Mouse (Mus musculus) heart, embryonic 11.5 days (tissue): ENCODE data around the gene Glb1. TPM values are rescaled to one million over a fixed set of nuclear protein-coding genes. Genes with fewer than 3 reads are reported as not detected.
A peak's percentile ranks its signal among the peaks of the same experiment; 100 is the strongest.
"Not testable (repeated sequence)": the region's sequence is repeated elsewhere in the genome, so short reads cannot be mapped to it uniquely, and the experiment has no call there.

Source experiments
- ATAC-seq: fragments of 200-750 bp; cut with Nextera tagmentation; replicated peaks from 2 replicates; pipeline ENCODE4 v1.8.0; 2017; ENCODE audit warnings: moderate library complexity; ENCODE audit not compliant: insufficient number of reproducible peaks, low FRiP score, low TSS enrichment
- H3K27ac ChIP-seq: fragments of 300-500 bp; sonication (generic); 2 replicates; pipeline ENCODE4 v1.5.1; 2014; ENCODE audit warnings: mild to moderate bottlenecking, low read depth, low read length
- H3K27me3 ChIP-seq: fragments of 300-500 bp; sonication (generic); 2 replicates; pipeline ENCODE4 v1.6.1; 2014; ENCODE audit warnings: mild to moderate bottlenecking, low read length, mixed read lengths; ENCODE audit not compliant: control insufficient read depth, insufficient read depth
- H3K36me3 ChIP-seq: fragments of 300-500 bp; sonication (generic); 2 replicates; pipeline ENCODE4 v1.6.1; 2014; ENCODE audit warnings: mild to moderate bottlenecking, low read length, moderate library complexity, mixed read lengths; ENCODE audit not compliant: control insufficient read depth, insufficient read depth
- H3K4me1 ChIP-seq: fragments of 300-500 bp; sonication (generic); 2 replicates; pipeline ENCODE4 v1.6.1; 2014; ENCODE audit warnings: low read length; ENCODE audit not compliant: control insufficient read depth, insufficient read depth
- H3K4me2 ChIP-seq: fragments of 300-500 bp; sonication (generic); 2 replicates; pipeline ENCODE4 v1.6.1; 2014; ENCODE audit warnings: mild to moderate bottlenecking, moderate library complexity
- H3K4me3 ChIP-seq: fragments of 300-500 bp; sonication (generic); 2 replicates; pipeline ENCODE4 v1.5.1; 2014; ENCODE audit warnings: low read depth, low read length
- H3K9ac ChIP-seq: fragments of 300-500 bp; sonication (generic); 2 replicates; pipeline ENCODE4 v1.6.1; 2014; ENCODE audit warnings: mild to moderate bottlenecking, low read depth, low read length, moderate library complexity
- H3K9me3 ChIP-seq: fragments of 300-500 bp; sonication (generic); replicated peaks from 2 replicates; pipeline ENCODE4 v1.6.1; 2016; ENCODE audit warnings: low read length; ENCODE audit not compliant: control insufficient read depth
- WGBS: fragments of 180-500 bp; shearing (Covaris S2); extraction: QIAGEN DNeasy Blood & Tissue Kit; methylation state at CpG from one replicate; pipeline ENCODE4 v1.1.7; 2014; ENCODE audit not compliant: insufficient replicate concordance; 5-methylcytosine and 5-hydroxymethylcytosine counted together
- polyA plus RNA-seq: library from polyadenylated mRNA; unstranded; fragments of >200 nt; fragmentation: Nextera tagmentation; extraction: Ambion mirVana; gene quantifications from 2 replicates; pipeline ENCODE4 v1.2.1, GENCODE M21; 2014

Gene Glb1
- 39.6 and 46.2 TPM in 2 replicates for polyA plus RNA-seq

GRCm38 (mm10) chr9:114400949-114401684, at the start of gene Glb1, which contains the start of gene Tmppe:
TSS of gene Glb1 (plus strand) at chr9:114401076.
TSS of gene Tmppe (plus strand) at chr9:114401105.
- H3K9me3 ChIP-seq, result no peaks in the 10 kb centered on the region
- peak within 1 kb of the TSS; percentile 91 for H3K4me2 ChIP-seq
- H3K36me3 ChIP-seq, result peaks cover 14% of the 10 kb centered on the region
- H3K27me3 ChIP-seq, result no peaks in the 10 kb centered on the region
- peak within 1 kb of the TSS; percentile 94 for H3K4me3 ChIP-seq
- H3K9ac ChIP-seq, result peak within 1 kb of the TSS; percentile 93
- under 1% methylated on average over 73 of the region's 73 CpGs for WGBS
- peaks cover 6% of the 10 kb centered on the region for H3K4me1 ChIP-seq
- H3K27ac ChIP-seq, result peak within 1 kb of the TSS; percentile 92
- peak; percentile 95 for ATAC-seq

- Histone ChIP-seq H3K4me2 (peak overlapping the region; percentile 86), H3K4me3 (peak overlapping the region; percentile 51), H3K27ac (no peak overlapping the region), H3K36me3 (no peaks in the 10 kb centered on the region), H3K27me3 (no peaks in the 10 kb centered on the region), H3K4me1 (no peaks in the 10 kb centered on the region), H3K9me3 (no peaks in the 10 kb centered on the region), H3K9ac (peak overlapping the region; percentile 75)
- under 1% methylated on average over 48 of the region's 48 CpGs for WGBS
- peak; percentile 49; the same call in 1 of the 2 replicates for ATAC-seq
Observed at GRCm38 (mm10) chr9:114367783-114368470, 32.9 kb upstream of the Glb1 start.

GRCm38 (mm10) chr9:114368471-114368858, 32.4 kb upstream of the Glb1 start:
- no peaks in the 10 kb centered on the region for H3K36me3 ChIP-seq
- peak overlapping the region; percentile 51 for H3K4me3 ChIP-seq
- no peak overlapping the region for H3K27ac ChIP-seq
- 10% methylated on average over 12 of the region's 12 CpGs for WGBS
- peak overlapping the region; percentile 86 for H3K4me2 ChIP-seq
- 0 out of 2 replicates have a peak, but pooled peaks have one; percentile 9 for ATAC-seq
- no peaks in the 10 kb centered on the region for H3K27me3 ChIP-seq
- H3K4me1 ChIP-seq, result no peaks in the 10 kb centered on the region
- peak overlapping the region; percentile 75 for H3K9ac ChIP-seq
- H3K9me3 ChIP-seq, result no peaks in the 10 kb centered on the region

- H3K4me3 ChIP-seq, H3K9me3 ChIP-seq, H3K27ac ChIP-seq, H3K27me3 ChIP-seq, H3K4me1 ChIP-seq, H3K9ac ChIP-seq, H3K36me3 ChIP-seq, H3K4me2 ChIP-seq, ATAC-seq: not testable (repeated sequence)
- 56% methylated on average over 5 of the region's 5 CpGs for WGBS
Observed at GRCm38 (mm10) chr9:114369389-114369788, 31.5 kb upstream of the Glb1 start.

- not testable (repeated sequence) for H3K4me2 ChIP-seq
- WGBS, result 30% methylated on average over 5 of the region's 5 CpGs
Observed at GRCm38 (mm10) chr9:114371717-114372116, 29.2 kb upstream of the Glb1 start.

GRCm38 (mm10) chr9:114375276-114375962, 25.5 kb upstream of the Glb1 start:
- no peaks in the 10 kb centered on the region for H3K27me3 ChIP-seq
- H3K9ac ChIP-seq, result no peak overlapping the region
- peaks cover 7% of the 10 kb centered on the region; the same call in 1 of the 2 replicates for H3K36me3 ChIP-seq
- H3K4me2 ChIP-seq, result no peak overlapping the region
- no peak overlapping the region for H3K27ac ChIP-seq
- WGBS, result 80% methylated on average over 10 of the region's 10 CpGs
- H3K9me3 ChIP-seq, result no peaks in the 10 kb centered on the region
- H3K4me1 ChIP-seq, result no peaks in the 10 kb centered on the region; the same call in 1 of the 2 replicates
- no peak for ATAC-seq
- no peak overlapping the region for H3K4me3 ChIP-seq

More at GRCm38 (mm10) chr9:114371717-114372116, 29.2 kb upstream of the Glb1 start:
- H3K9ac ChIP-seq, H3K27ac ChIP-seq, H3K9me3 ChIP-seq, H3K4me1 ChIP-seq, ATAC-seq, H3K36me3 ChIP-seq, H3K27me3 ChIP-seq, H3K4me3 ChIP-seq: not testable (repeated sequence)

GRCm38 (mm10) chr9:114377168-114377567, 23.7 kb upstream of the Glb1 start:
- ATAC-seq, result 0 out of 2 replicates have a peak, but pooled peaks have one; percentile 42
- H3K9ac ChIP-seq, result no peak overlapping the region
- no peaks in the 10 kb centered on the region; the same call in 1 of the 2 replicates for H3K4me1 ChIP-seq
- 75% methylated on average over 10 of the region's 10 CpGs for WGBS
- H3K4me2 ChIP-seq, result no peak overlapping the region
- no peak overlapping the region for H3K27ac ChIP-seq
- H3K36me3 ChIP-seq, result peaks cover 9% of the 10 kb centered on the region; the same call in 1 of the 2 replicates
- H3K27me3 ChIP-seq, result no peaks in the 10 kb centered on the region
- H3K4me3 ChIP-seq, result no peak overlapping the region
- no peaks in the 10 kb centered on the region for H3K9me3 ChIP-seq

- H3K4me2 ChIP-seq, result no peak overlapping the region
- ATAC-seq, result no peak
Observed at GRCm38 (mm10) chr9:114379871-114380270, 21.0 kb upstream of the Glb1 start.

More at GRCm38 (mm10) chr9:114379871-114380270, 21.0 kb upstream of the Glb1 start:
- H3K36me3 ChIP-seq, result peaks cover 10% of the 10 kb centered on the region; the same call in 1 of the 2 replicates
- H3K27me3 ChIP-seq, result no peaks in the 10 kb centered on the region
- H3K9me3 ChIP-seq, result no peaks in the 10 kb centered on the region
- no peaks in the 10 kb centered on the region; the same call in 1 of the 2 replicates for H3K4me1 ChIP-seq
- no peak overlapping the region for H3K9ac ChIP-seq
- H3K27ac ChIP-seq, result no peak overlapping the region
- WGBS, result 76% methylated on average over 12 of the region's 12 CpGs
- H3K4me3 ChIP-seq, result no peak overlapping the region
